Mouse (Mus musculus): Measurements from ENCODE around the gene Hscb.

Gene Hscb

GRCm38 (mm10) chr5:110827576-110827975, 12.0 kb downstream of the Hscb start:
- no peak for DNase-seq

- no peak for DNase-seq
These were observed 12.6 kb downstream of the Hscb start for GRCm38 (mm10) chr5:110826781-110827495.

DNA sequence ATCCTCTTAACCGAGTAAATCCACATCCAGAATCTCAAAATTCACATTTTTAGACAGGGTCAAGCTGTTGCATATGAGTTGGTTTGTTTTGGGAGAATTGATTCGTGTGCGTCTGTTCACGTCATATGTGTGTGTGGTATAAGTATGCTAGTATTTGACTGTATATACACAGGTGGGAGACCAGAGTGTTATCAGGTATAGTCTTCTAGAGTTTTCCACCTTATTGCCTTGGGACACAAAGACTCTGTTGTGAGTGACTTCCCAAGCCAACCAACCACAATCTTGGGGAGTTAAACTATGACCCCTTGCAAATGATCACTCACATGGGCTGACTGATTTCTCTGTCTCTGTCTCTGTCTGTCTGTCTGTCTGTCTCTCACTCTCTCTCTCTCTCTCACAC, 15.2 kb downstream of the Hscb start:
- DNase-seq, result no peak

GRCm38 (mm10) chr5:110809667-110810325, 29.8 kb downstream of the Hscb start, which contains the start of gene Ulk1:
Gene Ulk1 (minus strand): TSS chr5:110810097.
- peak; percentile 100 for DNase-seq

DNA sequence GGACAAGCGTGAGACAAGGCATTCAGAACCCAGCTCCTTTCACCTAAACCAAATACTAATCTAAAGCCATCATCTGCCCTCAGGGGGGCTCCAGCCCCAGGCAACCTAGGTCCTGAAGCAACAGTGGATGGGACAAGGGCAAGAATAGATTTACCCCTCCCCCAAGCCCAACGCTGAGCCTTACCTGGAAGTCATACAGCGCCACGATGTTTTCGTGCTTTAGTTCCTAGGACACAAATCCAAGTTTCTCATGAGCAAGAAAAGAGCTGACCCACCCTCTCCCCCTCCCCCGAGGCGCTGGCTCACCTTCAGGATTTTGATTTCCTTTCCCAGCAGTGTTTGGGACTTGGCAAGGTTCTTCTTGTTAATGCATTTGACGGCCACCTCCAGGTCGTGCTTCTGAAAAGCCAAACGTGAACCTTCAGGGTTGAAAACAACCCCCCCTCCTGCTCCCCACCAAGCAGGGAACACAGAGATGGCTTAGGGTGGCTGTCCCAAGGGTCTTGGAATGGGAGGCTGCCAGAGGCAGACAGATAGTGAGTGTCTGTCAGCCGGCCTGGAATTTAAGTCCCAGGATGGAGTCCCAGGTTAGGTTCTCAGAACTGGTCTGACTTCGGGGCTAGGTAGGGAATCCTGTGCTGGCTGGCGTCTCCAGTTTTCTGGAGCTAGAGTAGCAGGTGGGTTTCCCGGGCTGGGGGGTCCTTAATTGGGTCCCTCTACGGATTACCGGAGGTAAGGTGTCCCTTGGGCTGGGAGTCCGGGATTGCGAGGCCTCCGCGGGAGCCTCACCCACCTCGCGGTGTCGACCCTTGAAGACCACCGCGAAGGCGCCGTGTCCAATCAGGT, 30.5 kb downstream of the Hscb start:
- peak; percentile 76 for DNase-seq

DNA sequence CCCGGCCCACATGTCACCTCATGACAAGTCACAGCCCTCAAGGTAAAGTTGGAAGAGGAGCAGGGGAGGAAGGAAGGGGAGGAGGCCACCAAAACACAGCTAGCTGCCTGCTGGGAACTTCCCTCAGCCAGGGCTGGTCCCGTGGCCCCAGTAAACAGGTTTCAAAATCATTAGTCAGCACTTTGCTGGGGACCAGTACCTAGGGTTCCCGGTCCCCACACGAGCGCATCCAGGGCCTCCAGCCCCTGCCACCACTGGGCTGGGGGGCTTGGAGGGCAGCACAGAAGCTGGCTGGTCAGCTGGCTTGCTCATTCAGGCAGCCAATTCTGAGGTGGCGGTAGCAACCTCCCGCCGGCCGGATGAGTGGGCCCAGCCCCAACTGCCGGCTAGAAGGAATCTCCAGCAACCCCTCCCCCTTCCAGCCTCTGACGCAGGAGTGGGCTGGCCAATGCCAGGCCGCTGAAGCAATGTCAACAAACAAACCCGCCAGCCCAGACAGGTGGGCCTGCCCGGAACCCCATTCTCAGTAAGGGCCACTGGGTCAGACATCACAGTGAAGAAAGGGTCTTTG, 31.4 kb downstream of the Hscb start:
- DNase-seq, result peak; percentile 91

DNA sequence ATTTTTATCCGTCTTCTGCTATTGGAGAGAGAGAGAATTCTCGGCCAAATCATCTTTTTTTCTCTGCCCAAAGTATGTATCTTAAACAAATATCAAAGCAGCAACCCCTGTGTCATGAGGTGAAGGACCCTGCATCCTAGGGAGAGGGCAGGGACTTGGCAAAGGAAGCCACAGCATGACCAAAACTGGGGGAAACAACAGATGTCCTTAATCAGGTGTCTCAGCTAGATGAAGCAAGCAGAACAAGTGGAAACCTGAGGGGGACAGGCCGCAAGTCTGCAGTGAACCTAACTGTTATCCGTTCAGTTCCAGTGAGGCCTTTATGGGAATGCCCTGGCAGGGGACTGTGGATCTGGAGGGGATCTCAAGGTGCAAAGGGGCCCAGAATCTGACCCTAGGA, 32.1 kb downstream of the Hscb start:
- no peak for DNase-seq

GRCm38 (mm10) chr5:110806676-110807075, 32.9 kb downstream of the Hscb start:
- DNase-seq, result peak; percentile 28

- DNase-seq, result peak; percentile 19
These were observed 33.4 kb downstream of the Hscb start for GRCm38 (mm10) chr5:110806154-110806553.

GRCm38 (mm10) chr5:110804012-110804743, 35.4 kb downstream of the Hscb start:
- DNase-seq, result peak; percentile 42

DNA sequence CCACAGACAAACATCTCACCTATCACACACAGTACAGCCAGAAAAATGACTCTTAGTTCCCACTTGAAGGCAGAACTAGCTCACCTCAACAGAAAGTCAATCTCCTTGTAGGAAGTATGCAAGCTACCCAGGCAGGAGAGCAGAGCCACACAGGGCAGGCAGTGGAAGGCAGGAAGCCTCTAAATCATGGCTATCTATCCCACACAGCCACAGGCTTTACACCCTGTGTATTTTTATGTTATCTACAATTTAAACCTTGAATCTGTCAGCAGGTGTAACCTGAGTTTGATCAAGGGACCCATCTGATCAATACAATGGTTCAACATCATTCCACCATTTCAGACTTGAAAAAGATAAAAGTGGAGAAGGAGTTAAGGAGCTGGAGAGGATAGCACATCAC, 36.8 kb downstream of the Hscb start:
- no peak for DNase-seq

GRCm38 (mm10) chr5:110802186-110802585, 37.4 kb downstream of the Hscb start:
- peak; percentile 96 for DNase-seq

DNA sequence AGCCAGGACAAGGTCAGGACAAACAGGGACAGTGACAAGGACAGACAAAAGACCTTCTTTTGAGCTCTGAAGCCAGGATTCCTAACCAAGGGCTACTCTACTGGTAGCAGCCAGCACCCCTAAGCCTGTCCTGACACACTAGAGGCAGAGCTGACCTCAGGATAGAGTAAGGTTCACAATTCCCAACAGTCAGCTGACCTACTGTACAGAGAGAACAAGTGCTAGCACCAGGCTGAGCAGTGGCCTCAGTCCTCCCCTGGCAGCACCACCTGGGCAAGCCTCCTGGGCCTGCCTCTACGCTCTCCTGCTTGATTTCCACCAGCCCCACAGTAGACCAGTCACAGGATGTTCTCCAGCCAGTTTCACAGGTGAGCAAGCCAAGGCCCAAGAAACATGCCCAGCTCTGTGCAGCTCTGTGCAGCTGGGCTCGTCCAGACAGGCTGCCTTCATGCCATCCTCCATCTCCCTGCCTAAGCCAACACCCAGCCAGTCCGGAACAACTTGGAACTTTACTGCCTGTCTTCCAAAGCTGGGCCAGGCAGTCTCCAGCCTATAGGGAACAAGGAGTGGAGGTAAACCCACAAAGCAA, 38.4 kb downstream of the Hscb start:
- peak; percentile 49 for DNase-seq

DNA sequence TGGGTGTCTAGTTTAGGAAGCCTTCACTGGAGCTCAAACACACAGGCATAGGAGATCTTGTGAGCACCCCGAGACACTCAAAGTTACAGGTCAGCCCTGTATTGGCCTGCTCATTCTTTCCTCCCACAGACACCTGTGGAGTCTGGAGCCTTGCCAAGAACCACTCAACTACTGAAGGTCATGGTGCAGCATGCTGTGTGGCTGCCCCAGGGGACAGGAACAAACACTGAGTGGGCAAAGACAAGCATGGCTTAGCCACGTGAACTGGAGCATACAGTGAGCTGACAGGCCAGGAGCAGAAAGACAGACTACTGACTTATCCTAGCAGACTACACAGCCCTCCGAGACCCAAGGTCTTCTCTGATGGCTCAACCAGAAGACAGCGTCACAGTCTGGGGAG, 41.9 kb downstream of the Hscb start:
- peak; percentile 59 for DNase-seq

DNA sequence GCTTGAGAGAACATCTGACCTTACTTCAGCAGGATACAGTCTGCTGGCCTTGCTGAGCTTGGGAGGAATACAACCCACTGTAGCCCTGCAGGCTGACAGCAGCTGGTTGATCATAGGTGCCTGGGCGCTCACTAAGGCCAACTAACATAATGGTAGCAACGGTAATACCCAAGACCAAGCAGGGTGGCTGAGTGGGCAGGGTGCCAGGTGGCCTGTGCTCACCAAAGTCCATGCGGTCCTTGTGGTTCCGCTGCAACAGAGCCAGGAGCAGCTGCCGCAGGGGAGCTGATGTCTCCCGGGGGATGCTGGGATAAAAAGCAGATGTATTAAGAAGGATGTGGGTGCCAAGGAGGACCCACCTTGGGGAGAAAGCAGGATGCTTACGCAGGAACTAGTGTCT, 45.2 kb downstream of the Hscb start:
- DNase-seq, result no peak

- DNase-seq, result peak; percentile 59
These were observed 50.9 kb downstream of the Hscb start for GRCm38 (mm10) chr5:110788684-110789083.

- peak; percentile 70 for DNase-seq
These were observed 53.3 kb downstream of the Hscb start for GRCm38 (mm10) chr5:110786081-110786835.

DNA sequence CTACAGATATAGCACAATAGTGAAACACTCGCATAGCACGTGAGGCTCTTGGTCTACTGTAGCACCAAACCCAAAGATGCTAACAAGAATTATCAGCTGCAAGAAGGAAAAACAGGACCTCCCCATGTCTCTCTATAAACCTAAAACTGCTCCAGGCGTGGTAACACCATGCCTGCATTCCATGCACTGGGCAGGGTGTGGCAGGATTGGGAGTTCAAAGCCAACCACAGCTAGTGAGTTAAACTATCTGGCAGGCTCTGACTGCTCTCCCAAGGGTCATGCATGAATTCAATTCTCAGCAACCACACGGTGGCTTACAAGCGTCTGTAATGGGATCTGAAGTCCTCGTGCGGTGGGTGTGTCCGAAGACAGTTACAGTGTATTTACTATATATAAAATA, 56.4 kb downstream of the Hscb start:
- no peak for DNase-seq

GRCm38 (mm10) chr5:110781529-110782238, 57.9 kb downstream of the Hscb start:
- DNase-seq, result peak; percentile 28

GRCm38 (mm10) chr5:110780761-110781528, 58.6 kb downstream of the Hscb start:
- DNase-seq, result peak; percentile 55
